Mouse (Mus musculus) brain, embryonic 14.5 days (tissue): ENCODE measurements around the gene Gatm.

Experiments
- CTCF ChIP-seq: fragments of 200-500 bp; IDR thresholded peaks from 2 replicates; pipeline ENCODE4 v1.5.1; 2012; ENCODE audit warnings: inconsistent platforms, mild to moderate bottlenecking, moderate library complexity, borderline replicate concordance; ENCODE audit not compliant: insufficient read depth, insufficient read length; ENCODE audit errors: extremely low read depth
- POLR2A ChIP-seq: fragments of 200-500 bp; IDR thresholded peaks from 2 replicates; pipeline ENCODE4 v1.6.1; 2012; ENCODE audit warnings: mild to moderate bottlenecking, inconsistent platforms, borderline replicate concordance; ENCODE audit not compliant: poor library complexity, insufficient read depth, insufficient read length, severe bottlenecking; ENCODE audit errors: extremely low read depth

DNA sequence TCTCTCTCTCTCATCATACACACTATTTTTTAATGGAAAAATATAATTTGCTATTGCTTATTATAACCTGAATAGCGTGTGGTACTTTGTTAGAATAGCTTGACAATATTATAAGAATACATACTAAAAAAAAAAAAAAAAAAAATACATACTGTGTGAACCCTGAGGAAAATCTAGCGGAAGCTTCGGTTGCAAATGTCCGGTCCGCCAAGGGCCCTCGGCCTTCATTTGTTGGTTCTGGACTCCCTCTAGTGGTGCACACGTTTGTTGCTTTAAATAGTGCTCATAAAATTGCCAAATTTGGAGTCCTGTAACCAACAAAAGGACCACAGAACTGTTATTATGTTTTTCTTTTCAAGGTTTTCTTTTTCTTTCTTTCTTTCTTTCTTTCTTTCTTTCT, 17.9 kb upstream of the Gatm start:
- TF ChIP-seq CTCF = peak; percentile 89
- no peak for TF ChIP-seq POLR2A
